Mouse (Mus musculus): ENCODE data around the gene Slc10a1.

GRCm38 (mm10) chr12:80975939-80976671 is 7.6 kb upstream of the Slc10a1 start:
- TF ChIP-seq POLR2A (IDR thresholded peaks at IDR 0.05; ENCODE audit: extremely low read depth, insufficient read depth, low read length) = no peak
- no peak for TF ChIP-seq CTCF (IDR thresholded peaks at IDR 0.05; ENCODE audit: low read depth, low read length)

Measured in liver, adult 2 months (tissue).